Mouse (Mus musculus) cerebellum, postnatal 10 days (tissue): ENCODE data around the gene Tsc22d1.

Source experiments
- DNase-seq, 2 experiments: peaks; one replicate each; pipeline ENCODE4 v3.0.0; 2021; ENCODE audit warnings: mixed read lengths in 2 of 2

The Tsc22d1 gene

DNA sequence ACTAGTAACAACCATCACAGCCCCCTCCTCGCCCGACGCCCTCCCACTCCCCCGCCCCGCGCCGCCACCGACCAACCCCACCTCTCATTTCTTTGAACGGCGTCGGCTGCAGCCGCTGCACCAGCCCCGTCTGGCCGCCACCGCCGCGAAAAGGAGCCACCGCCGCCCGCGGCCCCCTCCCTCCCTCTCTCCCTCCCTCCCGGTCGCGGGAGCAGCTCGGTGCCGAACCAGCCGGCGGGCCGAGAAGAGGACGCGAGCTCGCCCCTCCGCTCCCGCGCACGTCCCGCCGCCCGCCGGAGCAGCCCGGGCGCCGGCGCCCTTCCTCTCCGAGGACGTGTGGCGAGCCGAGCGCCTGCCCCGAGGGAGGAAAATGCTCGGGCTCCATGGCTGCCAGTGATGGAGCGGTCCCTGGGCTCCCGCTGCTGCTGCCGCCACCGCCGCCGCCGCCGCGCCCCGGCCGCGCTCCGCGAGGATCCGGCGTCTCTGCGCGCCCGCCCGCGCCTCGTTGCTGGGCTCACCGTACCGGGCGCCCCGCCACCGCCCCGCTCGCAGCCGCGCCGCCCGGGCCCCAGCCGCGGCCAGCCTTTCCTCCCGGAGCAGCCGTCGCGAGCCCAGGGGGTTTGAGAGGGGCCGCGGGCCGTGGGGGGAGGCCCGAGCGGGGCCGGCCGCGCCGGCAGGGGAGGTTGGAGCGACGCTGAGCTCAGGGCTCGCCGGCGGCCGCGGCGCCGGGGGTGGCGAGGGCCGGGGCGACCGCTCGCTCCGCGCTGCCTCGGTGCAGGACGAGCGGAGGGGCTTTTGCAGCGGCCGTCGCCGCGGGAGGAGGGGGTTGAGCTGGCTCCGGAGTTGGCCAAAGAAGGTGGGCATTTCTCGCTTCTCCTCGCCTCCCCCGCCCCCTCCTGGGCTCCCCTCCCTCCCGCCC, at the start of gene Tsc22d1:
Gene Tsc22d1, plus strand, starts transcription at position 100 of the 919 bp plus-strand sequence.
- peak; percentile 72 to 85 for DNase-seq

DNA sequence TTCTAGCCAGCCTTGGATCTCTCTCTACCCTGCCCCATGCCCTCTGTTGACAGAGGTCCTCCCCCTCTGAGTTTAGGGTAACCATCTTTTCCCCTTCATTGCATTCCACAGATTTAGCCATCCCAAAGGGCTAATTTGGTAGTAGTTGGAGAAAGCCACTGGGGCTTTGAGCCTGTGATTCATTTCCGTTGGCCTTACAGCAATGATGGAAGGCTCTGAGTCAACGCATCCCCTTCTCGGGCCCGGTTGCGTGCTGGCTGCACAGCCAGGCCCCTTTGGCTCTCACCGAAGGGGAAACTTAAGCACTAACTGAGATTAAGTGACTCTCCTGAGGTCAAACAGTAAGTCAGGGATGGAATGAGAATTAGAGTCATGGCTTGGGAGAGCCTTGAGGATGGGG, 41.1 kb upstream of the Tsc22d1 start:
- no peak for DNase-seq

DNA sequence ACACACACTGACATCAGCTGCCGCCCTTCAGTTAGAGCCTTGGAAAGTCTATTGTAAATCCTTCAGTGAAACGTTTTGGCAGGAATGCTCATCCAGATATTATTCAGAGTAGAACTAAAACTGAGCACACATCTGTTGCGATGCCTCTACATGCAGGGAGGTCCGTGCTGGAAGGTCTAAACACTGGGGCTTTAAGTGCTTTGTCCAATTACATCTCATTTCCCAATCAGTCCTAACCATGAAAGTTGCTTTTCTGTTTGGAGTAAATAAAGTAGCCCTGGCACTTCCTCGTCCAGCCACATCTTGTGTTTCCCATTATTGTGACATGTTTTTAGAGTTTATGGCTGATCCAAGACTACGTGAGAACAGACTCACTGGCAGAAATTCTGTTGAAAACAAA, 40.2 kb upstream of the Tsc22d1 start:
- DNase-seq = no peak

DNA sequence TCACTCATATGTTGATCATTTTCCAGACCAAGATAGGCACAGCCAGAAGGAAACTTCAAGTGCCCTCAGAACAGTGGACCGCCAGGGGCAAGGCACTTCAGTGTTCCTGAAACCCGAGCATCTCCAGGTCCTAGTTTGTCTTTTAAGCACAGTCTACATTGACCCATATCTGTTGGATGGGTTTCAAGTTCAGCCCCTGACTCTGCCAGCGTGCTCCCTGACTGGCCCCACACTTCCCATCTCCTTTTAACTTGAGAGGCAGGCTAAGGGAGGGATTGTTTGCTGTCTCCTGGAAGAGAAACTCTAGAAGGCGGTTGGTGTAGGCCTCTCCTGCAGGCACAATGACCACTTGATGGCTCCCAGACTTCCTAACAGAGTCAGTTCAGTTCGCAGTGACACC, 38.2 kb upstream of the Tsc22d1 start:
- no peak for DNase-seq

DNA sequence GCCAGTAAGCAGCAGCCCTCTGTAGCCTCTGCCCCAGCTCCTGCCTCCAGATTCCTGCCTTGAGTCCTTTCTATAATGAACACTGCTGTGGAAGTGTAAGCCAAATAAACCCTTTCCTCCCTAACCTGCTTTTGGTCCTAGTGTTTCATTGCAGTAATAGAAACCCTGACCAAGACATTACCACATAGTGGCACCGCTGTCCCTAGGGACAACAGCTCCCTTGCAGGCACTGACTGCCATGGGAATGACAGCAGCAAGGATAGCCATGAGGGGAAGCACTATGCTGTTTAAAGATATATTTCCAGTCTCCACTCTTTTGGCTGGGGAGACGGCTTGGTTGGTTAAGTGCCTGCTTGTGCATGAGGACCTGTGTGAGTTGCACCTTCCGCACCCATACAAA, 35.4 kb upstream of the Tsc22d1 start:
- no peak for DNase-seq

DNA sequence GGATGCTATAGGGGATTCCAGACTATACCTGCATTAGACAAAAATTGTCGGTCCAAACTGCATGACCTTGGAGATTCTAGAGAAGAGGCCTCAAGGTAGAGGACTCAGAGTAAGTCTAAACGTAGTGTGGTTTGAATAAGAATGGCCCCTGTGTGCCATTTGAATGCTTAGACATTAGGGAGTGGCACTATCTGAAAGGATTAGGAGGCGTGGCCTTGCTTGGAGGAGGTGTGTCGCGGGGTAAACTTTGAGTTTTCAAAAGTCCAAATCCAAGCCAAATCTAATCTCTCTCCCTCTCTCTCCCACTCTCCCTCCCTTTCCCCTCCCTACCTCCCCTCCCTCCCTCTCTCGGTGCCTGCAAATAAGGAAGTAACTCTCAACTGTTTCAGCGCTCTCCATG, 26.7 kb upstream of the Tsc22d1 start:
- DNase-seq = no peak

DNA sequence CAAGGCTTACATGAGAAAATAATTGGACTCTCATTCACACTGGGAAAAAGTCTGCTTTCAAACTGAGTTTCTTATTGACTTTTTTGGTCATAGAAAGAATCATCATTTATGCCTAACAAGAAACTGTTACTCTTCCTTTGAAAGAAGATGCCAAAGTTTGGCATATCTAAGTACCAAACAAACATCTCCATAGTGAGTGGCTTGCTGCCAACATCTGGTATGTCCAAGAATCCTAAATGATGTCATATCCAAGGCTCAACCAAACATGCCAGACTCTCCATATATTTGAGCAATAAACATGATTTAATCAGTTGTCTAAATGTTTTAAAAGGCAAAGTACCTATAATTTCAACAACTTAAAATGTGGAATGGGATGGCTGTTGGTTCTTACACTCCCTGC, 16.5 kb upstream of the Tsc22d1 start:
- DNase-seq = peak; percentile 39 to 61

DNA sequence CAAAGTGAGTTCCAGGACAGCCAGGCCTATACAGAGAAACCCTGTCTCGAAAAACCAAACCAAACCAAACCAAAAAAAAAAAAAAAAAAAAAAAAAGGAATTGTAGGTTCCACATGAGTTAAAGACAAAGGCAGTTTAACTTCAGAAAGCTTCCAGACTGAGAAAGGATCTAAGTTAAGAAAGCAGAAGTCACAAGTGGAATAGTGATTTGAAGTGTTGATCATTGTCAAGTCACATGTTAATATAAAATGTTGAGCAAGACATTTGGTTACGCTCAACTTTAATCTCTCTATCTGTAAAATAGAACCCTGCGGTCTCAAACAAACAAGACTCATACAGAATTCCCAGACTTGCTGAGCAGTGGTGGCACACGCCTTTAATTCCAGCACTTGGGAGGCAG, 12.2 kb upstream of the Tsc22d1 start:
- no peak for DNase-seq

DNA sequence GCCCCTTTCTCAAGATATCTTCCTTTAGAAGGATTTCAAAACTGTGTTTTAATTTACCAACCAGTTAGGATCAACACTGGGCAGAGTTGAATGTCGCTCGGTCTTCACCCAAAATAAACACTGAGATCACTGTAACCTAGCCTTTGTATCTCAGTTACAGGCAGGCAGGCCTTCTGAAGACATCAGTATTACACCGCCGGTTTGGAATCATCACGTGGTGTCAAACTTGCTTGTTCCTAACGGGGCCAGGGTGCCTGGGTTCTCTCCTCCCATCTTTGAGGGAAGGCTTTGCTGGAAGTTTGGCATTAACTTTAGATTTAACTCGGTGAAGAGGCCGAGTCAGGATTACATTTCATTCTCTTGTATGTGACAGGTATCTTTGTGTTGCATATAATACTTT, 5.7 kb upstream of the Tsc22d1 start:
- DNase-seq = no peak

DNA sequence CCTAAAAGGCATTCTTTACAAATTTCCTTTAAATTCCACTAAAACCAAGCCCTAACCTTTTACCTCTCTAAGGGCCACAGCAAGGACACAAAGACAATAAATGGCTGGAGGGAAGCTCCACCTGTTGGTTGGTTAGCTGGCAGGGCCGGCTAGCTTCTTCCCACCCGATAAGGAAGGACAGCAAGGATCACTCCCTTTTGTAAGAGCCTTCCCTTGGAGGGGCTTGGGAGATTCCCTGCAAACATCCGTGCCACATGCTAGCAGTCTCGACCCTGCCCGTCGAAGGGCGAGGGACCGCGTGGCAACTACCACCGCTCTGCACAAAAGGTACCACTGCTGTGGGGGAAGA, 1.0 kb upstream of the Tsc22d1 start:
- no peak for DNase-seq

DNA sequence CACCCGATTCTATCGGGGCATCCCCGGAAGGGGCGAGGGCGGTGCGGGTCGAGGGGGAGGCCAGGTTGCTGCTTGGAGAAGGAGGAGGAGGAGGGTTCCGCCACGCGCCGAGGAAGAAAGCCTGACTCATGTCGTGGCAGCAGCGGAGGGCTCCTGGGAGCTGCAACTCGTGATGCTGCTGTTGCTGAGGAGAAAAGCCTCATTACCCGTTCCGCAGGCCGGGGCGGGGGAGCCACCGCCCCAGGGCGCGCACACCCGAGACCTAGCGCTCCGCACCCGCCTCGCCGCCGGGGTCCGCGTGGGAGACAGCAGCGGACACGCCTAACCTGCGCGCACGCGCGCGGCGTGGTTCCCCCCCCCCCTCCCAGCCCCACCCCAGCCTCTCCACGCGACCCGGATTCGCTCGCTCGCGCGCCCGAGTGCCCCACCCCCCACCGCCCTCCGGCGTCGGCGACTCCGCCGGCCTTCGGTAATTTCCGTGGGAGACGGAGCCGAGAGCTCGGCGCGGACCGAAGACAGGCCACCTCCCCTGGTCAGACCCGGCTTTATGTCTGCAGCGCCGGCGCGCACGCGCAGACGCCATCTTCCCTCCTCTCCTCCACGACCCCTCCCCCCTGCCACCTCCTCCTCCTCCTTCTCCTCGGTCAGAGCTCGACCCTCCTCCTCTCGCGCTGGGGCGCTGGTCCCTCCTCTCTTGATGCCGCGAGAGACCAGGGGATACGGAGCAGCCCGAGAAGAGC, 469 bp upstream of the Tsc22d1 start:
- DNase-seq = peak; percentile 99 to 100

DNA sequence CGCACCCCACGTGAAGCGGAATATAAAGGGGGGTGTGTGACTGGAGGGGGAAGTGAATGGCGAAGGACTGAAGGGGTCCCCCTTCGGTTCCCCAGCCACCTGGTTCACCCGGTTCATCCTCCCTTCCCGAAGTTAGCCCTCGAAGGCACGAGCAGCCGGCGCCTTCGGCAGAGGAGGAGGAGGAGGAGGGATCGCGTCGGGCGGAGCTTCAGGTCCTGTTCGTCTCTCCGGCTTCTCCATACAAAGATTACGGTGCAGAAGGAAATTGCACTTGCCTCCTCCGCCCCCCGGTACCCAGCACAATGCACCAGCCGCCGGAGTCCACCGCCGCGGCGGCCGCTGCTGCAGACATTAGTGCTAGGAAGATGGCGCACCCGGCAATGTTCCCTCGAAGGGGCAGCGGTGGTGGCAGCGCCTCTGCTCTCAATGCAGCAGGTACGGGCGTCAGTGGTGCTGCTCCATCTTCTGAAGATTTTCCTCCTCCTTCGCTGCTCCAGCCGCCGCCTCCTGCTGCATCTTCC, 1.1 kb downstream of the Tsc22d1 start:
- DNase-seq = peak; percentile 69 to 81

DNA sequence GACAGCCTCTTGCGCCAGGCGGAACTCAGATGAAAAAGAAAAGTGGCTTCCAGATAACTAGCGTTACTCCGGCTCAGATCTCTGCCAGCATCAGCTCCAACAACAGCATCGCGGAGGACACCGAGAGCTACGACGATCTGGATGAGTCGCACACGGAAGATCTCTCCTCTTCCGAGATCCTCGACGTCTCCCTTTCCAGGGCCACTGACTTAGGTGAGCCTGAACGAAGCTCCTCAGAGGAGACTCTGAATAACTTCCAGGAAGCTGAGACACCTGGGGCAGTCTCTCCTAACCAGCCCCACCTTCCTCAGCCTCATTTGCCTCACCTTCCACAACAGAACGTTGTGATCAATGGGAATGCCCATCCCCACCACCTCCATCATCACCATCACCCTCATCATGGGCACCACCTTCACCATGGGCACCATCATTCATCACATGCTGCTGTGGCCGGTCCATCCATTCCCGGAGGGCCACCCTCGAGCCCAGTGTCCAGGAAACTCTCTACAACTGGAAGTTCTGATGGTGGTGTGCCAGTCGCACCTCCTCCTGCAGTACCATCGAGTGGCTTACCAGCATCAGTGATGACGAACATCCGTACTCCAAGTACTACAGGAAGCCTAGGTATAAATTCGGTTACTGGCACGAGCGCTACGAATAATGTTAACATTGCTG, 1.7 kb downstream of the Tsc22d1 start:
- DNase-seq = peak in 1 of 2 experiments; percentile 18

DNA sequence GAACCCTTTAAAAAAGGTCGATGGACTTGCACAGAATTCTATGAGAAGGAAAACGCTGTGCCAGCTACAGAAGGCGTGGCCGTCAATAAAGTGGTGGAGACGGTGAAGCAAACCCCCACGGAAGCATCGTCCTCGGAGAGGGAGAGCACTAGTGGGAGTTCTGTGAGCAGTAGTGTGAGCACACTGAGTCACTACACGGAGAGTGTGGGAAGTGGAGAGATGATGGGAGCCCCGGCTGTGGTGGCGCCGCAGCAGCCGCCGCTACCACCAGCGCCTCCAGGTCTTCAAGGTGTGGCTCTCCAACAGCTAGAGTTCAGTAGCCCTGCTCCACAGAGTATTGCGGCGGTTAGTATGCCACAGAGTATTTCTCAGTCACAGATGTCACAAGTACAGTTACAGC, 2.6 kb downstream of the Tsc22d1 start:
- no peak for DNase-seq

DNA sequence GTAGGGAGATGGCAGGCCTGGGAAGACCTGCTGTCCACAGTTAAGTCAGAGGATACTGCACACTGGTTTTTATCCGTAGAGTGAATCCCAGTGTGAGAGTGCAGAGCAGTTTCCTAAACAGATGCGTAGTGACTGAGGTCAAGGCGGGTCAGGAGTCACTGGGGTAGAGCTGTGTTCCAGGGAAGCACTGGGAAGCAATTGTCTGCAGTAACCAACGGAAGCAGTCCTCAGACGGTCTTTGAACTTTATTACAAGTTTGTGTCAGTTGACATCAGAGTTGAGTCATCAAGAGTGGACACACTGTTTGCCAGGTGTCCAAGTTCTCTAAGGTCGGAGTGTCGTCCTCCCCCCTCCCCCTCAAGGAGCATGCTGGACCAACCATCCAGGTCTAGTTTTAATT, 6.0 kb downstream of the Tsc22d1 start:
- no peak for DNase-seq

DNA sequence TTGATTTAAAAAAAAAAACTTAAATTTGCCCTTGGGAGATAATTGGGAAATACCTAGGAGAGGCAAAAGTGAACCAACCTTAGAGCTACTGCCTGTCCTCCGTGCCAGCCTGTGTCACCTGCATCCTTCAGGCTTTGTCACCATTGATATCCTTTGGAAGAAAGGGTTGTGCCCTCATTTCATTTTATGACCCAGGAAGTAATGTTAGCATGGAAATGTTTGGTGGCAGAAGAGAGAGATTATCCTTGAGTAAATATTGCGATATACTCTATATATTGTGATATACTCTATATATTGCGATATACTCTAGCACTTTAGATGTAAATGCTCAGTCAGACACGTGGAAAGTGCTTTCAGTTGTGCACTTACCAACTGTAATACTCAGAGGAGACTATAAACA, 6.4 kb downstream of the Tsc22d1 start:
- no peak for DNase-seq

DNA sequence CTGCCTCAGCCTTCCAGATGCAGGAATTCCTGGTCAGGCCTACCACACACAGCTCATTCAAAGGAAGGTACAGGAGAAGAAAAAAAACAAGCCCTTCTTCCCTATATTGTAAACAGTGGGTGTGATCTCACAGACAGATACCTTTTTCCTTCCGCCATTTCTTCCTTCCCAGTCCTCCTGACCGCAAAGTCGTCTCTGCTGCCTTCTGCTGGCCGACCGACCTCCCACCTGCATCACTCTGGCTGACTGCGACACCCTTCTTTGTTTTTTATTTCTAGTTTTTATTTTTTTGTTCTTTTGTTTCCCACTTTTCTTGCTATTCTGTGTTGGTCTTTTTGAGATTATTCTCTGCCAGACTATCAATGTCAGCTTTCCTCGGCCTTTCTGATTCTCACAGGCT, 10.7 kb downstream of the Tsc22d1 start:
- no peak for DNase-seq

DNA sequence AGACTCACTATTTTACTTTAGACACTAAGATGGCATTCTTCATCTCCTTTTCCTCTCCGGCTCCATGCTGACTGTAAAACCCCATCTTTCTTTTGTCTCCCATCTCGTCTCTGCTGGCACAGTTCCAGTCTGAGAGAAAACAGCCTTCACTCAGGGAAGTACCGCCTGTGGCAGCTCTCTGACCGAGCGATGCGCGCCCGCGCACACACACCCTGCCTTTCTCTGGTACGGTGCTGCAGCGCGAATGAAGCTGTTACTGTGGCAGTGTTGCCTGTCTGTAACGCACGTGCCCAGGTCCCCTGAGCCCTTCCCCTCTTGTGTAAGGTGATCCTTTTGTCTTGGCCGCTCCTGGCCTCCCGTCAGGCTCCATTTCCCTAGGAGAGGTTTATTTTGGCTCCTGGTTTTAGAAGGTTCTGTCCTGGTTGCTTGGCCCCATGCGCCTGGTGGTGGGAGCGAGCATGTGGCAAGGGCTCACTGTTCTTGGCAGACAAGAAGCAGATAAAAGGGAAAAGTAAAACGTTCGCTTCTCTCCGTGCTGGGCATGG, 11.3 kb downstream of the Tsc22d1 start:
- no peak for DNase-seq

DNA sequence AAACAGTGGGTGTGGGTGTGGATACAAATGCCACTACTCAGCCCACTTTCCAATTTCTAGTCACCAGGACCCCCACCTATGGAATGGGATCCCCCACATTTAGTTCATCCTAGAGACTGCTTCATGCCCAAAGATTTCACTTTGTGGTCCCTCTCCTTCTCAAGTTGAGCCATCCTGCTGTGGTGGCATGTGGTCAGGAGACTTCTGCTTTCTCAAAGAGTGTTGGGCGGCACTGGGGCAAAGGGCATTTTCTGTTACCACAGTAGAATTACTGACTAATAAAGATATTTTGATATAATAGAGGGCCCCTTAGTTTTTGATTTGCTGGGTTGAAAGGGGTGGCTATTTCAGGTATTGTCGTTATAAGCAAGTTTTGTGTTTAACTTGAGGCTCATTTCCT, 14.1 kb downstream of the Tsc22d1 start:
- DNase-seq = no peak

DNA sequence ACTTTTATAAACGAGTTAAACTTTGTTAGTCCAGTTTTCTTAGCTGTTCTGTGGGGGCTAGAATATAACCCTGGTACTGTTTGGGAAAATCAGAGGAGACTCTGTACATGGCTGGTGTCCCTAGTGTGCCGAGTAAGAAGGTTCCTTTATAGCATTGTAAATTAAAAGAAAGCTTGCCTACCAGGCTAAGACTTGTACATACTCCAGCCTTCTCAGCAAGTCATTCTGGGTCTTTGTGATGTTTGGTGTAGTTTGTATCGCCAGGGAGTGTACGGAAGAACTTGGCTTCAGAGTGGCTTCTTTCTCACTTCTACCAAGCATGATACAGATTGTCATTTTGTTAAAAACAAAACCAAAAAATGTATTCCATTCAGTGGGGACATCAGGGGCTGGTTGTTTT, 17.2 kb downstream of the Tsc22d1 start:
- no peak for DNase-seq

DNA sequence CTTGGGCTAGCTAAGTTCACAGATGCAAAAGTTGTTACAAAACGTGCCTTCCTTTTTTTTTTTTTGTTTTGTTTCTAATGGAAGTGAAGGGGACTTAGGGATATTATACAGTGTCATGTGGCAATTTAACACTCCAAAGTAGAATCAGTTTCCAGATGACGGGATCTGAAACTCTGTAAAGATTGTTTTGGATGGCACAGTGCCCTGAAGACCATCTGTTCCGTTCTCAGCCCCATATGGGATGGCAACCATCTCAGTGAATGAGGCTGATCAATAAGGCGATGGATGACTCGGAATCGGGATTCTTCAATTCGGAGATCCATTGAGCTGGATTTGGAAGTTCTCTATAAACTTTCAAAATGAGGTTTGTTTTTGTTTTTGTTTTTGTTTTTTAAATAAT, 17.6 kb downstream of the Tsc22d1 start:
- DNase-seq = peak; percentile 75 to 80

DNA sequence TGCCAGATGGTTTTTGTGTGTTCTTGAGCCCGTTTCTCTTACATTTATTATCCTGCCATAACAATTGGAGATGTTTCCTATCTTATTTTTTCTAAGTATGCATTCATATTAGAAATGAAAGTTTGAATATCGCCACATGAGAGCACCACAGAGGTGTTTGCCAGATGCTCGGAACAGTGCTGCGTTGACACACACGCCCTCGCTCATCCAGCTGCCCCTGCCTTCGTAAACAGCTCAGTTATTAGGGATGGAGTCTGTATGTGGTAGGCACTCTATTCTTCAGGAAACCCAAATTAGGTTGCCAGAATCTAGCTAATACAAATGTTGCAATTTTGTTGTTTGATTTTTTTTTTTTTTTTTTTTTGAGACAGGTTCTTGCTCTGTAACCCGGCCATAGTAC, 18.1 kb downstream of the Tsc22d1 start:
- no peak for DNase-seq

DNA sequence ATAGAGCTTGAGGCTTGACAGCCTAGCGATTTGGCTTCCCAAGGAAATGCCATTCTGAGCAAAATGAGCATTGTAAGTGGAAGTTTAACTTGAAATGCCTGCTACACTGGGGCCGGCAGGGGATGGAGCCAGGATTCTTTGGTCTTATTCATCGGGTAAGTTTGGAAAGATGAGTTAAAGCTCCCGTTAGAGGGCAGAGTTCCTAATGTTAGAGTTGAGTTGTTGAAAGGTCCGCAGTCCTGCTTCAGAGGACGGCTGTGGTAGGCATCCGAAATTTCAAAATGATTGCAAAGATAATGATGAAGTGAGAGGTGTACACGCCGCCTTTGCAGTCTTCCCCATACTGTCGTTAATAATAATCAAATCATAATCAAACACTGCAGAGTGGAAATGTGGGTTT, 27.4 kb downstream of the Tsc22d1 start:
- no peak for DNase-seq
